Mouse (Mus musculus): ENCODE measurements at regions not wholly inside any gene's neighbourhood (a gene's known extent, or its start where the extent isn't known, plus 50 kb on each side); places are given as distances from the start of the nearest gene placed in this dataset.

GRCm38 (mm10) chr13:43908041-43908644 lies 123.6 kb downstream of the Cd83 start:
- Histone ChIP-seq H3K27me3 (ENCODE audit: control insufficient read depth, insufficient read depth, low read length) (no peaks in the 10 kb centered on the region), H3K4me1 (ENCODE audit: control insufficient read depth, insufficient read depth, insufficient read length, low read length) (peaks cover 14% of the 10 kb centered on the region), H3K4me3 (ENCODE audit: low read depth, low read length) (no peak overlapping the region), H3K36me3 (ENCODE audit: control insufficient read depth, insufficient read depth, low read length) (no peaks in the 10 kb centered on the region), H3K27ac (ENCODE audit: insufficient read depth, low read depth, low read length) (no peak overlapping the region)
- no peak for TF ChIP-seq CTCF (IDR thresholded peaks at IDR 0.05; ENCODE audit: extremely low read depth, insufficient read length, insufficient replicate concordance, low read depth, low read length)
- TF ChIP-seq POLR2A (IDR thresholded peaks at IDR 0.05; ENCODE audit: low read depth, low read length), result no peak
- 36% methylated on average over 16 of the region's 16 CpGs for WGBS

GRCm38 (mm10) chr13:43909933-43910332 lies 125.4 kb downstream of the Cd83 start:
- 78% methylated on average over 7 of the region's 7 CpGs for WGBS
- Histone ChIP-seq H3K4me1 (ENCODE audit: control insufficient read depth, insufficient read depth, insufficient read length, low read length) (peaks cover 15% of the 10 kb centered on the region), H3K27ac (ENCODE audit: insufficient read depth, low read depth, low read length) (no peak overlapping the region), H3K4me3 (ENCODE audit: low read depth, low read length) (no peak overlapping the region), H3K36me3 (ENCODE audit: control insufficient read depth, insufficient read depth, low read length) (no peaks in the 10 kb centered on the region), H3K27me3 (ENCODE audit: control insufficient read depth, insufficient read depth, low read length) (no peaks in the 10 kb centered on the region)
- TF ChIP-seq CTCF (IDR thresholded peaks at IDR 0.05; ENCODE audit: extremely low read depth, insufficient read length, insufficient replicate concordance, low read depth, low read length) (no peak), POLR2A (IDR thresholded peaks at IDR 0.05; ENCODE audit: low read depth, low read length) (no peak)

GRCm38 (mm10) chr13:43913476-43913875 lies 128.9 kb downstream of the Cd83 start:
- Histone ChIP-seq H3K27ac (ENCODE audit: insufficient read depth, low read depth, low read length) (no peak overlapping the region), H3K4me1 (ENCODE audit: control insufficient read depth, insufficient read depth, insufficient read length, low read length) (peaks cover 9% of the 10 kb centered on the region), H3K36me3 (ENCODE audit: control insufficient read depth, insufficient read depth, low read length) (no peaks in the 10 kb centered on the region), H3K4me3 (ENCODE audit: low read depth, low read length) (no peak overlapping the region), H3K27me3 (ENCODE audit: control insufficient read depth, insufficient read depth, low read length) (no peaks in the 10 kb centered on the region)
- TF ChIP-seq CTCF (IDR thresholded peaks at IDR 0.05; ENCODE audit: extremely low read depth, insufficient read length, insufficient replicate concordance, low read depth, low read length) (no peak), POLR2A (IDR thresholded peaks at IDR 0.05; ENCODE audit: low read depth, low read length) (no peak)
- WGBS, result 30% methylated on average over 7 of the region's 7 CpGs

- H3K4me1 ChIP-seq (ENCODE audit: control insufficient read depth, insufficient read depth, insufficient read length, low read length), result no peaks in the 10 kb centered on the region
- WGBS, result 74% methylated on average over 5 of the region's 5 CpGs
- TF ChIP-seq CTCF (IDR thresholded peaks at IDR 0.05; ENCODE audit: extremely low read depth, insufficient read length, insufficient replicate concordance, low read depth, low read length) (no peak), POLR2A (IDR thresholded peaks at IDR 0.05; ENCODE audit: low read depth, low read length) (no peak)
- no peaks in the 10 kb centered on the region for H3K27me3 ChIP-seq (ENCODE audit: control insufficient read depth, insufficient read depth, low read length)
- no peaks in the 10 kb centered on the region for H3K36me3 ChIP-seq (ENCODE audit: control insufficient read depth, insufficient read depth, low read length)
- no peak overlapping the region for H3K27ac ChIP-seq (ENCODE audit: insufficient read depth, low read depth, low read length)
- no peak overlapping the region for H3K4me3 ChIP-seq (ENCODE audit: low read depth, low read length)
Observed at GRCm38 (mm10) chr13:43919781-43920420, 135.3 kb downstream of the Cd83 start.

- 86% methylated on average over 19 of the region's 19 CpGs for WGBS
- Histone ChIP-seq H3K4me3 (ENCODE audit: low read depth, low read length) (no peak overlapping the region), H3K4me1 (ENCODE audit: control insufficient read depth, insufficient read depth, insufficient read length, low read length) (no peaks in the 10 kb centered on the region), H3K27me3 (ENCODE audit: control insufficient read depth, insufficient read depth, low read length) (no peaks in the 10 kb centered on the region), H3K36me3 (ENCODE audit: control insufficient read depth, insufficient read depth, low read length) (no peaks in the 10 kb centered on the region), H3K27ac (ENCODE audit: insufficient read depth, low read depth, low read length) (no peak overlapping the region)
- no peak for TF ChIP-seq POLR2A (IDR thresholded peaks at IDR 0.05; ENCODE audit: low read depth, low read length)
- TF ChIP-seq CTCF (IDR thresholded peaks at IDR 0.05; ENCODE audit: extremely low read depth, insufficient read length, insufficient replicate concordance, low read depth, low read length), result no peak
Observed at GRCm38 (mm10) chr13:43930081-43930981, 145.8 kb downstream of the Cd83 start.

- WGBS, result 84% methylated on average over 7 of the region's 7 CpGs
- no peak overlapping the region for H3K27ac ChIP-seq (ENCODE audit: insufficient read depth, low read depth, low read length)
- H3K4me1 ChIP-seq (ENCODE audit: control insufficient read depth, insufficient read depth, insufficient read length, low read length), result no peaks in the 10 kb centered on the region
- no peaks in the 10 kb centered on the region for H3K27me3 ChIP-seq (ENCODE audit: control insufficient read depth, insufficient read depth, low read length)
- no peaks in the 10 kb centered on the region for H3K36me3 ChIP-seq (ENCODE audit: control insufficient read depth, insufficient read depth, low read length)
- no peak overlapping the region for H3K4me3 ChIP-seq (ENCODE audit: low read depth, low read length)
- TF ChIP-seq CTCF (IDR thresholded peaks at IDR 0.05; ENCODE audit: extremely low read depth, insufficient read length, insufficient replicate concordance, low read depth, low read length), result no peak
- no peak for TF ChIP-seq POLR2A (IDR thresholded peaks at IDR 0.05; ENCODE audit: low read depth, low read length)
Observed at GRCm38 (mm10) chr13:43932946-43933345, 148.4 kb downstream of the Cd83 start.

GRCm38 (mm10) chr13:43935284-43935683 lies 150.7 kb downstream of the Cd83 start:
- no peaks in the 10 kb centered on the region for H3K27me3 ChIP-seq (ENCODE audit: control insufficient read depth, insufficient read depth, low read length)
- no peaks in the 10 kb centered on the region for H3K36me3 ChIP-seq (ENCODE audit: control insufficient read depth, insufficient read depth, low read length)
- WGBS, result 71% methylated on average over 6 of the region's 6 CpGs
- no peak overlapping the region for H3K4me3 ChIP-seq (ENCODE audit: low read depth, low read length)
- TF ChIP-seq CTCF (IDR thresholded peaks at IDR 0.05; ENCODE audit: extremely low read depth, insufficient read length, insufficient replicate concordance, low read depth, low read length), result no peak
- TF ChIP-seq POLR2A (IDR thresholded peaks at IDR 0.05; ENCODE audit: low read depth, low read length), result no peak
- H3K27ac ChIP-seq (ENCODE audit: insufficient read depth, low read depth, low read length), result no peak overlapping the region
- H3K4me1 ChIP-seq (ENCODE audit: control insufficient read depth, insufficient read depth, insufficient read length, low read length), result no peaks in the 10 kb centered on the region

Measured in small intestine, adult 2 months (tissue).